Mouse (Mus musculus) bone marrow macrophage, adult 2 months (primary cell): Measurements from ENCODE around the gene Bbx. TPM values are rescaled to one million over a fixed set of nuclear protein-coding genes. Genes with fewer than 3 reads are reported as not detected.

Source experiments
- H3K27ac ChIP-seq: 2 replicates; pipeline ENCODE4 v1.5.1; 2012; ENCODE audit warnings: low read depth, low read length; ENCODE audit not compliant: insufficient read depth
- H3K4me1 ChIP-seq: 2 replicates; pipeline ENCODE4 v1.6.1; 2012; ENCODE audit warnings: low read length; ENCODE audit not compliant: control insufficient read depth, insufficient read depth
- H3K4me3 ChIP-seq: 2 replicates; pipeline ENCODE4 v1.5.1; 2012; ENCODE audit warnings: mild to moderate bottlenecking, low read length, moderate library complexity; ENCODE audit not compliant: insufficient read depth
- CTCF ChIP-seq: IDR thresholded peaks from 2 replicates; pipeline ENCODE4 v1.5.1; 2012; ENCODE audit warnings: low read depth, mild to moderate bottlenecking, low read length, moderate library complexity
- POLR2A ChIP-seq: IDR thresholded peaks from 2 replicates; pipeline ENCODE4 v1.6.1; 2012; ENCODE audit warnings: mild to moderate bottlenecking, low read depth, low read length, borderline replicate concordance
- polyA plus RNA-seq: library from polyadenylated mRNA; stranded (reverse); fragments of >200 nt; gene quantifications from 2 replicates; pipeline ENCODE4 v1.2.4, GENCODE M21; 2012; ENCODE audit not compliant: missing spikeins, insufficient read depth, insufficient read length

Bbx gene
- polyA plus RNA-seq, 1 experiment = 33.4 TPM

- H3K4me3 ChIP-seq = no peak overlapping the region
- H3K27ac ChIP-seq = no peak overlapping the region
- H3K4me1 ChIP-seq = peaks cover 8% of the 10 kb centered on the region
- TF ChIP-seq POLR2A (no peak), CTCF (no peak)
These were observed 32.4 kb downstream of the Bbx start for GRCm38 (mm10) chr16:50399775-50400174.

- TF ChIP-seq POLR2A (no peak), CTCF (no peak; the same call in 1 of the 2 replicates)
- Histone ChIP-seq H3K4me1 (peaks cover 8% of the 10 kb centered on the region), H3K27ac (no peak overlapping the region), H3K4me3 (no peak overlapping the region)
These were observed 33.6 kb downstream of the Bbx start for GRCm38 (mm10) chr16:50398564-50398963.

- Histone ChIP-seq H3K27ac (no peak overlapping the region), H3K4me3 (no peak overlapping the region), H3K4me1 (peaks cover 8% of the 10 kb centered on the region)
- TF ChIP-seq POLR2A (no peak), CTCF (no peak)
These were observed 36.1 kb downstream of the Bbx start for GRCm38 (mm10) chr16:50395928-50396612.

- Histone ChIP-seq H3K27ac (no peak overlapping the region), H3K4me3 (no peak overlapping the region), H3K4me1 (no peaks in the 10 kb centered on the region)
- TF ChIP-seq POLR2A = no peak
- TF ChIP-seq CTCF = no peak
These were observed 43.7 kb downstream of the Bbx start for GRCm38 (mm10) chr16:50388499-50388898.

GRCm38 (mm10) chr16:50383541-50383940, 48.6 kb downstream of the Bbx start:
- no peak for TF ChIP-seq POLR2A
- no peak for TF ChIP-seq CTCF
- H3K4me3 ChIP-seq = no peak overlapping the region
- no peak overlapping the region for H3K27ac ChIP-seq
- H3K4me1 ChIP-seq = no peaks in the 10 kb centered on the region

GRCm38 (mm10) chr16:50381351-50381746, 50.8 kb downstream of the Bbx start:
- Histone ChIP-seq H3K27ac (no peak overlapping the region), H3K4me3 (no peak overlapping the region), H3K4me1 (no peaks in the 10 kb centered on the region)
- TF ChIP-seq CTCF = no peak
- no peak for TF ChIP-seq POLR2A

- Histone ChIP-seq H3K4me1 (no peaks in the 10 kb centered on the region), H3K4me3 (no peak overlapping the region), H3K27ac (no peak overlapping the region)
- TF ChIP-seq POLR2A (no peak), CTCF (no peak)
These were observed 51.4 kb downstream of the Bbx start for GRCm38 (mm10) chr16:50380682-50381350.

GRCm38 (mm10) chr16:50380232-50380631, 52.0 kb downstream of the Bbx start:
- no peak overlapping the region for H3K4me3 ChIP-seq
- no peak overlapping the region for H3K27ac ChIP-seq
- H3K4me1 ChIP-seq = no peaks in the 10 kb centered on the region
- TF ChIP-seq POLR2A = no peak
- TF ChIP-seq CTCF = no peak

- H3K4me1 ChIP-seq = peaks cover 18% of the 10 kb centered on the region
These were observed 57.6 kb downstream of the Bbx start for GRCm38 (mm10) chr16:50374611-50375010.

GRCm38 (mm10) chr16:50373685-50374084, 58.5 kb downstream of the Bbx start:
- H3K27ac ChIP-seq = no peak overlapping the region
- no peak for TF ChIP-seq POLR2A
- no peak for TF ChIP-seq CTCF
- H3K4me3 ChIP-seq = no peak overlapping the region
- peaks cover 18% of the 10 kb centered on the region for H3K4me1 ChIP-seq

More at GRCm38 (mm10) chr16:50374611-50375010, 57.6 kb downstream of the Bbx start:
- Histone ChIP-seq H3K4me3 (no peak overlapping the region), H3K27ac (no peak overlapping the region)
- TF ChIP-seq CTCF = peak; percentile 49; the same call in 1 of the 2 replicates
- no peak for TF ChIP-seq POLR2A
